Mouse (Mus musculus): ENCODE measurements around the gene Ralgps1.

The Ralgps1 gene

DNA sequence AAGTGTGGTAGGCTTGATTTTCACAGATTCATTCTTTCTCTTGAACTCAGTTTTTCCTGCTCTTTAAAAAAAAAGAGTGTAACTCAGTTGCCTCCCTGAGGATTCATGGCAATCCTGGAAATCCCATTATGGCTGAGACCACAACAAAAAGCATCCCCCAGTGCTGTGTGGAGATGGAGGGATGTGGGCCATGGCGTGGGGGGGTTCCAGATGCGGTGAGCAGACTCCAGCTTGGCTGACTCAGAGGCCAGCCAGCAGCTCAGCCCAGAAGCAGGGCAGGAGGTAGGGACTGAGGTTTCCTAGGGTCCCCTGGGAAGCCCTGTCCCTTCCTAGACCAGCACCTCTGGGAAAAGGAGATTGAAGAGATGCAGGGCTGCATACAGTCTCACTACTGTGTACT lies 194.4 kb downstream of the Ralgps1 start:
- no peak for DNase-seq (ENCODE audit: low spot score in 2 of 2)

GRCm38 (mm10) chr2:33176516-33176915 lies 194.8 kb downstream of the Ralgps1 start:
- DNase-seq (ENCODE audit: low spot score in 2 of 2) = no peak

DNA sequence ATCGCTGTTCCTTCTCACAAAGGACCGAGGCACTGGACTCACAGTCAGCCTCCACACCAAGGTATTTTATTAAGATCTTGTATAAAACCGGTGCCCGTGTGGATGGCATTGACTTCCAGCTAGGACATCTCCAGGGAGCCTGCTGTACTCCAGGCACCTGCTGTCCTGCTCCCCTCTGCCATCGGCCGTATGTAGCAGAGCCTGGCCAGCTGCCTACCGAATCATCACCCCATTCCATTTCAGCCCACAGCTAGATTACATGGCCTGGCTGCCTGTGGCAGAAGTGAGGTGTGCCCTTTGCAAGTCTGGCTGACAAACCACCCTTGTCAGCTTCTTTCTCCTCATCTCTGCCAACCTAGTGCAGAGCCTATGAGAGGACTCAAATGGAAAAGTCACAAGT lies 197.6 kb downstream of the Ralgps1 start:
- DNase-seq (ENCODE audit: low spot score in 2 of 2) = no peak

- no peak for DNase-seq (ENCODE audit: low spot score in 2 of 2)
Measured at GRCm38 (mm10) chr2:33173126-33173525, 198.2 kb downstream of the Ralgps1 start.

GRCm38 (mm10) chr2:33170777-33171565 lies 200.3 kb downstream of the Ralgps1 start:
- DNase-seq (ENCODE audit: low spot score in 2 of 2) = no peak

DNA sequence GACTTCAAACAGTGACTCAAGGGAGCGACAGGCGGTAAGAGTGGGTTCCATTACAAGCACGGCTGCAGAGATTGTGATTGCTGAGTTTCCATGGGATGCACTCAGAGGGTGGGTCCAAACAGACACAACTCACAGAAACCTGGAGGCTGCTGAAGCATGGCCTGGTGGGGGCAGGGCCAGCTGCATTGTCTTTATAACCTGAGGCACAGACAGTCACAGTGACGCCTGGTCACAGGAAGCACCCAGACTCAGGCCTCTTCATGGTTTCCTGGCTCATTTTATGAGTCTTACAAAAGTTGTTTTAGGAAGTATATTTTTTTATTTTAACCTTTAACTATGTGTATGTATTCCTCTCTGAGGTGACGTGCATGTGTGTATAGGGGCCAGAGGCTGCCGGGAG lies 201.8 kb downstream of the Ralgps1 start:
- no peak for DNase-seq (ENCODE audit: low spot score in 2 of 2)

- DNase-seq (ENCODE audit: low spot score in 2 of 2) = no peak
Measured at GRCm38 (mm10) chr2:33167060-33167459, 204.2 kb downstream of the Ralgps1 start.

GRCm38 (mm10) chr2:33165710-33166374 lies 205.4 kb downstream of the Ralgps1 start:
- no peak for DNase-seq (ENCODE audit: low spot score in 2 of 2)

GRCm38 (mm10) chr2:33165229-33165628 lies 206.1 kb downstream of the Ralgps1 start:
- no peak for DNase-seq (ENCODE audit: low spot score in 2 of 2)

- DNase-seq (ENCODE audit: low spot score in 2 of 2) = no peak
Measured at GRCm38 (mm10) chr2:33164646-33165045, 206.6 kb downstream of the Ralgps1 start.

DNA sequence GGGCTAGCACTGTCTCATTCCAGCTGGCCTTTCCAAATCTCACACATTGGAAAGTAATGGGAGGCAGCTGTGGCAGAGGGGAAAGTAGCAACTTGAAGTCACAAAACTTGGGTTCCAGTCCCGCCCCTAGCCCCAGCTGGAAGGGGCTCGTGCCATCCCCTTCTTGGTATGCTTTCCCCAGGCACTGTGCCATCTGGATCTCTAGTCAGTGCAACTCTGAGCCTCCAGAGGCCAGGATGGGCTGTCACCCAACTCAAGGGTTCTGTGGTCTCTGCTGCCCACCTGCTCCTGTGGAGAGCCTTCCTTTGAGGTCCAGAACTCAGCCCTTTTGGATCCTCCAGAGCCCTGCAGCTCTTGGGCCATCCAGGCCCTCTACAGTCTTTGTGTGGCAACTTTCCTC lies 209.2 kb downstream of the Ralgps1 start:
- no peak for DNase-seq (ENCODE audit: low spot score in 2 of 2)

- DNase-seq (ENCODE audit: low spot score in 2 of 2) = no peak
Measured at GRCm38 (mm10) chr2:33160326-33160973, 210.8 kb downstream of the Ralgps1 start.

DNA sequence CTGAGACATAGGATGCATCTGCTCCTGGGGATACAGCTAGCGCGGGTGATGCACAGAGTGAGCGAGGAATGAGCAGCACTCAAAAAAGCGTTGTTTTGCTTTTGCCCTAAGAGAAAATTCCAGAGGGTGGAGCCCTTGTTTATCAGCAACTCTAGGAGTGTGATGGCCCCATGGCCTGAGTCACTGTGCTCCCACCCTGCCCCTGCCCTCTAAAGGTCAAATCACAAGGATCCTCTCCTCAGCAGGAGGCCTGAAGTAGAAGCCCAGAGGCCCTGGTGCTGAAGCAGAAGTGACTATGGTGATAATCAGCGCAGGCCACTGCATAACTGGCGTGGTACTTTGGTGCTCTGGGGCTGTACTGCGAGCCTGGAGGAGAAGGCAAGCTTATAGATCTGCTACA lies 211.7 kb downstream of the Ralgps1 start:
- no peak for DNase-seq (ENCODE audit: low spot score in 2 of 2)

DNA sequence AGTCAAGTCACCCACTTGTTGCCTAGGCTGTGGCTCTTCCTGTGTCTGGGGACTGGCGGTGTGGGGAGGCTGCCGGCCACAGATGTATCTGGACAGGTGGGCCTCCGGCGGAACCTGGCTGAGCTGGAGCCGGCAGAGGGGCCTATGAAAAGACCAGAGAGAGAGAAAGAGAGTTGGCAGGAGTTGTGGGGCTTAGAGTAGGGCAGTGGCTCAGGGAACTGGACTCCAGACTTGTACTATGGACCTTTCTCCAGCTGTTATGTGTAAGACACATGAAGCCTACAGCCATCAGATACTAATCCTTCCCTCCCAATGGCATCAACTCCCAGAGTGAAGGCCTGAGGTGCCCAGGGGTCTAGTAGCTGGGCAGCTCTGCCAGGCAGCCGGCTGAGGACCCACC lies 212.4 kb downstream of the Ralgps1 start:
- DNase-seq (ENCODE audit: low spot score in 2 of 2) = no peak

- no peak for DNase-seq (ENCODE audit: low spot score in 2 of 2)
Measured at GRCm38 (mm10) chr2:33156283-33156781, 215.0 kb downstream of the Ralgps1 start.

- DNase-seq (ENCODE audit: low spot score in 2 of 2) = peak; percentile 85 to 88
Measured at GRCm38 (mm10) chr2:33154751-33155372, 216.4 kb downstream of the Ralgps1 start.

DNA sequence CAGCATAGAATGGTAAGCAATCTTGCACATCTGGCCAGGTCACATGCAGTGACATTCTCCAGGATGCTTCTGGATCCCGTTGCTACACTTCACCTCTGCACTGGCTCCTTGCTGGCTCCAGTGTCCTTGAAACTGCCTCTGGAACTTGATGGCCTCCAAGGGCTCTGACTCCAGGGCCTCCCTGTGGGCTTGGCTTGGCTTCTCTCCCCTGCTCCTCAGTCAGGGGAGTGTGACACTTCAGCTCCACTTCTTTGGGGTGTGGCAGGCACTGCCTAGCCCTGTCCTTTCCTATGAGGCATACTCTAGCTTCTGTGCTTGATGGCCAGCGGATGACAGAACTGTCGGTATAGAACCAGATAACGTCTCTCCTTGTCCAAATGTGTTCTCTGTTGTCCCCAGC lies 224.3 kb downstream of the Ralgps1 start:
- DNase-seq (ENCODE audit: low spot score in 2 of 2) = no peak

DNA sequence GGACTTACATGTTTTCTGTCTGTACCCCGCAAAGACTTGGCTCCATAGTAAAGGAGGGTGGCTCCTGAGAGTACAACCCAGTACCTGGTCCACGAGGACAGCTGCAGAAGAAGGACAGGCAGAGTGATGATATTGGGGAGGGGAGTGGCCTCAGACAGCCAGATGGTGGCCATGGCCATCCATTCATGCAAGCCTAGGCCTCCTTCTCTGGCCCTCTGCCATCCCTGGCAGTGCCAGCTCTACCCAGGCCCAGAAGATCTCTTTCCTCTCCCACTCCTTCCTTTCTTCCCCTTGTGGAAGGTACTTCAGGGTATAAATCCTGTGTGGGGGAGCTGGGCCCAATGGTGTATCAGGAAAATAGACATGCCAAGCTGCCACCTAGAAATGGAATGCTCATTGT lies 228.0 kb downstream of the Ralgps1 start:
- DNase-seq (ENCODE audit: low spot score in 2 of 2) = no peak

DNA sequence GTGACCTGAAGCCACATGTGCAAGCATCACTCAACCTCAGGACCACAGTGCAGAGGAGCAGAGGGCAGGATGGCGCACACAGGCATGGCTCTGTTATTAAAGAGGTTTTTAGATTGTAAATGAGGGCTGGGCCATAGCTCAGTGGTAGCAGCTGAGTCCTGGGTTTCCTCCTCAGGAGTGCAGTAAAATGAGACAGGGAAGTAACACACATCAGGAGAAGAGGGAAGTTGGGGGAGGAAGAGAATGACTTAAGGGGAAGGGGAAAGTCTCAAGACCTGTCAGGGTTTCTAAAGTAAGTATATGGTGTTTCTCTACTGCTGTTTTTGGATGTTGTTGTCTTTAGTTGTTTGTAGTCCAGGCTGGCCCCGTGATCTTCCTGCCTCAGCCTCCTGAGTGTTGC lies 232.8 kb downstream of the Ralgps1 start:
- no peak for DNase-seq (ENCODE audit: low spot score in 2 of 2)

GRCm38 (mm10) chr2:33137731-33138130 lies 233.6 kb downstream of the Ralgps1 start:
- no peak for DNase-seq (ENCODE audit: low spot score in 2 of 2)

- DNase-seq (ENCODE audit: low spot score in 2 of 2) = no peak
Measured at GRCm38 (mm10) chr2:33137244-33137643, 234.0 kb downstream of the Ralgps1 start.

- no peak for DNase-seq (ENCODE audit: low spot score in 2 of 2)
Measured at GRCm38 (mm10) chr2:33136366-33136765, 234.9 kb downstream of the Ralgps1 start.
